ENCODE assay signal across 9 mouse cellular contexts in genomic region chr6:145830117-145830516, GRCm38 (mm10). TPM values are rescaled to one million over a fixed set of nuclear protein-coding genes. Genes with fewer than 3 reads are reported as not detected.
DNase-seq lines count a peak whose midpoint lies in the region; ATAC-seq and TF ChIP-seq lines count a peak whose summit lies in the region.
"Had no signal": no experiment of that assay in that cellular context is flagged by ENCODE, and none has a peak within 500 bp of the region (broad histone marks: within the 10 kb centered on the region; RNA-seq: fewer than 3 reads in every experiment).

No protein-coding gene starts in this region.

- H3K27ac ChIP-seq in embryonic facial prominence, embryonic 14.5 days (replicated peaks; ENCODE audit: low read depth, low read length): no peak overlapping the region
- H3K27ac ChIP-seq in heart, embryonic 12.5 days (ENCODE audit: poor library complexity, severe bottlenecking): no peak overlapping the region
- no peak overlapping the region for H3K27ac ChIP-seq in kidney, postnatal 0 days
- H3K27ac ChIP-seq in liver, postnatal 0 days (ENCODE audit: low read depth): no peak overlapping the region
- H3K27ac ChIP-seq in neural tube, embryonic 15.5 days (replicated peaks): no peak overlapping the region
- no peak overlapping the region for H3K27ac ChIP-seq in thymus, adult 2 months (ENCODE audit: control insufficient read depth, insufficient read depth, low read length)

- WGBS in embryonic facial prominence, embryonic 14.5 days: 16% methylated on average over 8 of the region's 8 CpGs
- WGBS in heart, embryonic 12.5 days: 17% methylated on average over 8 of the region's 8 CpGs
- 18% methylated on average over 8 of the region's 8 CpGs for WGBS in kidney, postnatal 0 days
- whole genome bisulfite sequencing in liver, postnatal 0 days (ENCODE audit: insufficient replicate concordance): 18% methylated on average over 8 of the region's 8 CpGs
- 16% methylated on average over 8 of the region's 8 CpGs for WGBS in neural tube, embryonic 15.5 days
- 23% methylated on average over 8 of the region's 8 CpGs for WGBS in thymus, adult 2 months

- DNase-seq in CD4-positive, CD25-positive, alpha-beta regulatory T cell, adult 2 months (ENCODE audit: low read depth, low spot score): peak; percentile 85
- DNase-seq in adrenal gland, postnatal 25 days: peak; percentile 73
- peak; percentile 88 for DNase-seq in embryonic facial prominence, embryonic 14.5 days (ENCODE audit: low spot score)
- peak; percentile 94 for DNase-seq in kidney, postnatal 0 days (ENCODE audit: low spot score)
- peak; percentile 74 for DNase-seq in liver, postnatal 0 days
- peak; percentile 59 for DNase-seq in thymus, adult 2 months

- H3K4me3 ChIP-seq in embryonic facial prominence, embryonic 14.5 days (ENCODE audit: low read depth, low read length): no peak overlapping the region
- H3K4me3 ChIP-seq in heart, embryonic 12.5 days: no peak overlapping the region
- no peak overlapping the region for H3K4me3 ChIP-seq in kidney, postnatal 0 days (replicated peaks; ENCODE audit: low read depth, low read length)
- H3K4me3 ChIP-seq in liver, postnatal 0 days (ENCODE audit: low read depth, low read length): no peak overlapping the region
- no peak overlapping the region for H3K4me3 ChIP-seq in neural tube, embryonic 15.5 days (replicated peaks)
- no peak overlapping the region for H3K4me3 ChIP-seq in thymus, adult 2 months (ENCODE audit: control insufficient read depth, insufficient read depth, low read length)
- H3K4me3 ChIP-seq: erythroblast, embryonic 14.5 days had no signal

- H3K4me1 ChIP-seq in embryonic facial prominence, embryonic 14.5 days (ENCODE audit: control insufficient read depth, insufficient read depth, low read length): no peaks in the 10 kb centered on the region
- peaks cover 20% of the 10 kb centered on the region for H3K4me1 ChIP-seq in heart, embryonic 12.5 days (replicated peaks)
- H3K4me1 ChIP-seq in kidney, postnatal 0 days (replicated peaks; ENCODE audit: insufficient read depth, low read length): no peaks in the 10 kb centered on the region
- H3K4me1 ChIP-seq in liver, postnatal 0 days (ENCODE audit: insufficient read depth): 0 out of 2 replicates have a peak, but pooled peaks cover 2% of the 10 kb centered on the region
- no peaks in the 10 kb centered on the region for H3K4me1 ChIP-seq in neural tube, embryonic 15.5 days
- H3K4me1 ChIP-seq in thymus, adult 2 months (replicated peaks; ENCODE audit: control insufficient read depth, insufficient read depth, low read length): peaks cover 3% of the 10 kb centered on the region

- ATAC-seq in embryonic facial prominence, embryonic 14.5 days (ENCODE audit: low read depth): 0 out of 2 replicates have a peak, but pooled peaks have one; percentile 60
- ATAC-seq in heart, embryonic 12.5 days (ENCODE audit: insufficient number of reproducible peaks, low FRiP score): no peak
- no peak for ATAC-seq in kidney, postnatal 0 days (replicated peaks; ENCODE audit: low FRiP score, low read depth)
- no peak for ATAC-seq in liver, postnatal 0 days
- peak; percentile 70; the same call in 1 of the 2 replicates for ATAC-seq in neural tube, embryonic 15.5 days (ENCODE audit: low FRiP score)

- H3K27me3 ChIP-seq in embryonic facial prominence, embryonic 14.5 days (replicated peaks; ENCODE audit: control insufficient read depth, insufficient read depth, low read length): no peaks in the 10 kb centered on the region
- no peaks in the 10 kb centered on the region for H3K27me3 ChIP-seq in heart, embryonic 12.5 days (replicated peaks)
- H3K27me3 ChIP-seq in kidney, postnatal 0 days (ENCODE audit: insufficient read depth, low read length): no peaks in the 10 kb centered on the region
- no peaks in the 10 kb centered on the region for H3K27me3 ChIP-seq in liver, postnatal 0 days (ENCODE audit: insufficient read depth, low read length)
- no peaks in the 10 kb centered on the region for H3K27me3 ChIP-seq in neural tube, embryonic 15.5 days (replicated peaks)
- no peaks in the 10 kb centered on the region for H3K27me3 ChIP-seq in thymus, adult 2 months (ENCODE audit: control insufficient read depth, insufficient read depth, low read length)

- no peak for TF ChIP-seq POLR2A in thymus, adult 2 months (IDR thresholded peaks at IDR 0.05; ENCODE audit: control insufficient read depth, extremely low read depth, insufficient read depth, low read length, poor library complexity)

- no peaks in the 10 kb centered on the region for H3K9me3 ChIP-seq in embryonic facial prominence, embryonic 14.5 days (ENCODE audit: control insufficient read depth, low read length)
- peaks cover 2% of the 10 kb centered on the region for H3K9me3 ChIP-seq in heart, embryonic 12.5 days (replicated peaks)
- H3K9me3 ChIP-seq in kidney, postnatal 0 days (replicated peaks; ENCODE audit: low read length): no peaks in the 10 kb centered on the region
- H3K9me3 ChIP-seq in liver, postnatal 0 days (ENCODE audit: low read length): no peaks in the 10 kb centered on the region
- H3K9me3 ChIP-seq in neural tube, embryonic 15.5 days (replicated peaks): no peaks in the 10 kb centered on the region

- no peak for TF ChIP-seq EP300 in liver, postnatal 0 days (IDR thresholded peaks at IDR 0.05; ENCODE audit: low read depth)

- H3K36me3 ChIP-seq in embryonic facial prominence, embryonic 14.5 days (ENCODE audit: control insufficient read depth, insufficient read depth, low read length): no peaks in the 10 kb centered on the region
- H3K36me3 ChIP-seq in heart, embryonic 12.5 days: peaks cover 6% of the 10 kb centered on the region
- H3K36me3 ChIP-seq in kidney, postnatal 0 days (ENCODE audit: insufficient read depth, low read length): no peaks in the 10 kb centered on the region
- no peaks in the 10 kb centered on the region for H3K36me3 ChIP-seq in liver, postnatal 0 days (replicated peaks; ENCODE audit: insufficient read depth, low read length)
- H3K36me3 ChIP-seq in neural tube, embryonic 15.5 days: no peaks in the 10 kb centered on the region
- H3K36me3 ChIP-seq in thymus, adult 2 months (ENCODE audit: control insufficient read depth, insufficient read depth, low read length): no peaks in the 10 kb centered on the region

- H3K9ac ChIP-seq in embryonic facial prominence, embryonic 14.5 days (ENCODE audit: low read depth, low read length): no peak overlapping the region
- H3K9ac ChIP-seq in heart, embryonic 12.5 days: no peak overlapping the region
- H3K9ac ChIP-seq in kidney, postnatal 0 days (ENCODE audit: low read depth, low read length): no peak overlapping the region
- H3K9ac ChIP-seq in liver, postnatal 0 days (replicated peaks): no peak overlapping the region
- H3K9ac ChIP-seq in neural tube, embryonic 15.5 days (replicated peaks): no peak overlapping the region

- TF ChIP-seq CTCF in kidney, postnatal 0 days (IDR thresholded peaks at IDR 0.05; ENCODE audit: low read depth): peak; percentile 95
- peak; percentile 93 for TF ChIP-seq CTCF in liver, postnatal 0 days (IDR thresholded peaks at IDR 0.05; ENCODE audit: low read depth)
- TF ChIP-seq CTCF in thymus, adult 2 months (IDR thresholded peaks at IDR 0.05; ENCODE audit: borderline replicate concordance, control insufficient read depth, extremely low read depth, insufficient read depth, low read length, poor library complexity): peak; percentile 83

- peak overlapping the region; percentile 10; the same call in 1 of the 2 replicates for H3K4me2 ChIP-seq in embryonic facial prominence, embryonic 14.5 days (ENCODE audit: low read depth, low read length)
- peak overlapping the region; percentile 53; the same call in 1 of the 2 replicates for H3K4me2 ChIP-seq in heart, embryonic 12.5 days
- no peak overlapping the region; the same call in 1 of the 2 replicates for H3K4me2 ChIP-seq in kidney, postnatal 0 days (ENCODE audit: low read length)
- no peak overlapping the region for H3K4me2 ChIP-seq in liver, postnatal 0 days (ENCODE audit: low read depth, low read length)
- no peak overlapping the region for H3K4me2 ChIP-seq in neural tube, embryonic 15.5 days

RNA-seq across cellular contexts. Expression of gene Bhlhe41, which starts 35.2 kb away (rescaled TPM):
- total RNA-seq in adrenal gland, postnatal 25 days (2021): 12.3 and 16.2 TPM in 2 replicates
- 3.0 and 3.3 TPM in 2 replicates for polyA plus RNA-seq in embryonic facial prominence, embryonic 14.5 days (2014; fragmentation: Nextera tagmentation; extraction: Ambion mirVana)
- 6.5 and 6.9 TPM in 2 replicates for polyA plus RNA-seq in heart, embryonic 12.5 days (2016; fragmentation: Nextera tagmentation; extraction: Ambion mirVana)
- polyA plus RNA-seq in kidney, postnatal 0 days (2015; fragmentation: Nextera tagmentation; extraction: Ambion mirVana): 1.0 and 1.1 TPM in 2 replicates
- polyA plus RNA-seq in liver, postnatal 0 days (2015; fragmentation: Nextera tagmentation; extraction: Ambion mirVana): 0.22 and 0.24 TPM in 2 replicates
- 5.6 and 6.3 TPM in 2 replicates for polyA plus RNA-seq in neural tube, embryonic 15.5 days (2015; fragmentation: Nextera tagmentation; extraction: Ambion mirVana)
- 10.5 and 16.1 TPM in 2 replicates for polyA plus RNA-seq in thymus, adult 2 months (2012; rRNA removed)

Comparison
In these comparisons a context has a peak if more than half of its experiments do, and no peak if none do; other contexts are left out.
1. ATAC-seq: peak in embryonic facial prominence, embryonic 14.5 days (single experiment) and neural tube, embryonic 15.5 days (single experiment); none in heart, embryonic 12.5 days (single experiment), kidney, postnatal 0 days (single experiment) and liver, postnatal 0 days (single experiment).
2. H3K4me2 ChIP-seq: peak in embryonic facial prominence, embryonic 14.5 days (single experiment) and heart, embryonic 12.5 days (single experiment); none in kidney, postnatal 0 days (single experiment), liver, postnatal 0 days (single experiment) and neural tube, embryonic 15.5 days (single experiment).
3. Peak in every context shown above with its lines, with median percentiles within 50 percentile points of each other: DNase-seq and CTCF ChIP-seq.